Mouse (Mus musculus): ENCODE data around the gene Efnb1. TPM values are rescaled to one million over a fixed set of nuclear protein-coding genes. Genes with fewer than 3 reads are reported as not detected.

The Efnb1 gene
- 7.4 TPM for polyA plus RNA-seq (2015; fragmentation: Illumina TruSeq; extraction: RNeasy Lipid Tissue Mini Kit (QIAGEN cat#74804); ENCODE audit: low read depth, low replicate concordance)

GRCm38 (mm10) chrX:99135523-99136258 is at the start of gene Efnb1:
Efnb1 (plus strand) TSS chrX:99136130.

Other genes with a start within 250 kb of the Efnb1 start
- gene Ophn1, start 245.1 kb upstream of the Efnb1 start, polyA plus RNA-seq (2015; fragmentation: Illumina TruSeq; extraction: RNeasy Lipid Tissue Mini Kit (QIAGEN cat#74804); ENCODE audit: low read depth, low replicate concordance), result 39.2 TPM
- gene Yipf6, start 199.8 kb upstream of the Efnb1 start, polyA plus RNA-seq (2015; fragmentation: Illumina TruSeq; extraction: RNeasy Lipid Tissue Mini Kit (QIAGEN cat#74804); ENCODE audit: low read depth, low replicate concordance), result 29.4 TPM
- 20.4 TPM for gene Stard8, start 132.9 kb upstream of the Efnb1 start, polyA plus RNA-seq (2015; fragmentation: Illumina TruSeq; extraction: RNeasy Lipid Tissue Mini Kit (QIAGEN cat#74804); ENCODE audit: low read depth, low replicate concordance)

Data from brain, adult 10 weeks (tissue).